Mouse (Mus musculus) urinary bladder, adult 18-20 months (tissue): ENCODE measurements around the gene Ccdc110.

Experiments used
- DNase-seq, 2 experiments: peaks; one replicate each; pipeline ENCODE4 v3.0.0; 2022; ENCODE audit warnings: low spot score in 2 of 2, mixed read lengths in 2 of 2

Gene Ccdc110

GRCm38 (mm10) chr8:45975837-45976468 lies 41.5 kb downstream of the Ccdc110 start:
- no peak for DNase-seq

GRCm38 (mm10) chr8:45986665-45987064 lies 52.2 kb downstream of the Ccdc110 start:
- no peak for DNase-seq

GRCm38 (mm10) chr8:45988189-45988588 lies 53.8 kb downstream of the Ccdc110 start:
- no peak for DNase-seq

- DNase-seq, result no peak
Measured at GRCm38 (mm10) chr8:45990631-45991310, 56.4 kb downstream of the Ccdc110 start.
